Mouse (Mus musculus) kidney, adult 9 months (tissue): ENCODE results near the gene Gpsm1.
"Not testable (repeated sequence)": the region's sequence is repeated elsewhere in the genome, so short reads cannot be mapped to it uniquely, and the experiment has no call there.

ENCODE experiments used
- DNase-seq: peaks from one replicate; pipeline ENCODE4 v3.0.0; 2022

Gpsm1 gene

GRCm38 (mm10) chr2:26380871-26381270, 65.6 kb downstream of the Gpsm1 start:
- not testable (repeated sequence) for DNase-seq

DNA sequence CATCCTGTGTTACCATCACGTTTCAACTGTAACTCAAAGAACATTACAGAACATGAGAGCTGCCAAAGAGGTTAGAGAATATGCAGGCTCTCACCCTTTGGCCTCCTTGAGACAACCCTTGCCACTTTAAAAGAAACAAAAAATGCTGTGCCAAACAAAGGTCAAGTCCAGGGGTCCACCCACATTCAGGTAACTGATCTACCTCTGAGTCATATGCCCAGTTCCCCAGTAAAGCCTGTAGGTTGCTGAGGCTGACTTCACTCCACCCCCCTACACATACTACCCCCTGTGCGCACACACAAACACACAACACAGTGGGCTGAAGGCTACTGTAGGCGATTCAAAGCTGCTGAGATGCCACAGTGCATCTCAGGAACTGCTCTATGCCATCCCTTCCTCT, 72.4 kb downstream of the Gpsm1 start:
- peak; percentile 84 for DNase-seq

GRCm38 (mm10) chr2:26388682-26389153, 73.4 kb downstream of the Gpsm1 start:
- DNase-seq, result no peak

DNA sequence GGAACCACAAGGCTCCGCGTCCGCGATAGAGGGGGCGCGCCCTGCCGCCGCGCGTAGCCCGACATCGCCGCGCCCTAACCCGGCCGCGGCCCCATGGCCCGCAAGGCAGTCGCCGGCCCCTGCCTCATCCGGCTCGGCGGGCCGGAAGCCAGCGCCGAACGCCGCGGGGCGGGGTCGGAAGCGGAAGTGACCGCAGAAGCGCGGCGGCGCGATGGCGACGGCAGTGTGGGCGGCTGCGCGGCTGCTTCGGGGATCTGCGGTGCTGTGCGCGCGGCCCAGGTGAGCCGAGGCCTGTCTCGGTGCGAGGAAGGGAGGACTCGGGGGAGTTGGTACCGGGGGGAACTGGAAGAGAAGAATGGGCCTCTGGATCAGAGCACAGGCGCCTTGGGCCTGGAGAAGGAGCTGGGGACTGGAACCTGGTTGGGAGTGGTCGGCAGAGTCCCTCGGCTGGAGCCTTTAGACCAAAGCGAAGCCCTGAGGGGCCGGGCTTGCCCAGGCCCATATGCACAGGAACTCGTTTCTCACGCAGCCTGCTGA, 73.9 kb downstream of the Gpsm1 start, which contains the start of the genes Entr1 and Pmpca:
Entr1 (minus strand) TSS at position 163 of the 537 bp plus-strand sequence.
Pmpca (plus strand) TSS at position 186 of the 537 bp plus-strand sequence.
- DNase-seq, result peak; percentile 80

GRCm38 (mm10) chr2:26390954-26391353, 75.6 kb downstream of the Gpsm1 start:
- DNase-seq, result no peak

- no peak for DNase-seq
Observed at GRCm38 (mm10) chr2:26391617-26392016, 76.3 kb downstream of the Gpsm1 start.
